Mouse (Mus musculus): ENCODE data around the gene Grid1.

Gene Grid1

GRCm38 (mm10) chr14:34919221-34919620 lies 99.3 kb downstream of the Grid1 start:
- DNase-seq: no peak

- no peak for DNase-seq
These were observed 101.4 kb downstream of the Grid1 start for GRCm38 (mm10) chr14:34921265-34921664.

- DNase-seq: no peak
These were observed 105.1 kb downstream of the Grid1 start for GRCm38 (mm10) chr14:34925021-34925420.

GRCm38 (mm10) chr14:34930040-34930719 lies 110.3 kb downstream of the Grid1 start:
- peak; percentile 50 for DNase-seq

DNA sequence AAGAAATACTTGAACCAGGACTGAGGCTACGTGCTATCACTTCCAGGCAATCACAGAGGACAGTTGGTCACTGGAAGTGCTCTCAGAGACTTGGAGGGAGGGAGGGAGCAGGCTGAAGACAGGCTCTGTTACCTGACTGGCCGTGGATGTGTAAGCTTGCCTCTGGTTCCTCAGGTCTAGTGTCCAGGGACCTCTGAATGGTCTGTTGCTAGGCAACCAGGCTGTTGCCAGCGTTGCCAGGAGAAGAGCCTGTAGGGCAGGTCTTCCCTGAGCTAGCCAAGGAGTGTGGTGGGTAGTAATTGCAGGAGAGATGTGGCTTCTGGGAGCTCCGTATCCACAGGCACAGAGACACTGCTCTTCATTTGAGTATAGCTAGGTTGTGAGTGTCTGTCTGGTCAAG lies 113.3 kb downstream of the Grid1 start:
- no peak for DNase-seq

DNA sequence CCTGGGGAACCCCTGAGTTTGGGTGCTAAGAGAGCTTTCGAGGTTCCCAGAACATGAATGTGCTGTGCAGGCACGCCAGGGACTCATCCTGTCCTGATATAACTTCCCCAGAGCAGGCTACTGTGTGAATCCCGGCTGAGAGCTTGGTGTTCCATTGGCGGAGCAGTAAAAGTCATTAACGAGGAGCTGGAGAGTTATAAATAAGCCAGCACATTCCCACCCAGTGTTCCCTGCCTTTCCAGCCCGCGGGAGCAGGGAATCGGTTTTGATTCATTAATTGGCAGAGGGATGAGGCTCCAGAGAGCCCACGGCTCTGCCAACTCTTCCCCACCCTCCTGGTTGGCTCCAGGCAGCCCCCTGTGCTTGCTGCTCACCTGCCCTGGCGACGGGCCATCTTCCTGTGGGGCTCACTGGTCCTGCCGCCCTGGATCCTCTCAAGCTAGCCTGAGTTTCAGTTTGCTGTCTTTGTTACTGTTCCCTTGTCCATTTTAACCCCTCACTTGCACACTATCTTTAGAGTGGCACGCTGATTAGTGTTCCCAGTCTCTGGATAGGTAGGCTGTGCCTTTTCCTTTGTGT lies 116.4 kb downstream of the Grid1 start:
- DNase-seq: no peak

- no peak for DNase-seq
These were observed 124.6 kb downstream of the Grid1 start for GRCm38 (mm10) chr14:34944390-34944979.

DNA sequence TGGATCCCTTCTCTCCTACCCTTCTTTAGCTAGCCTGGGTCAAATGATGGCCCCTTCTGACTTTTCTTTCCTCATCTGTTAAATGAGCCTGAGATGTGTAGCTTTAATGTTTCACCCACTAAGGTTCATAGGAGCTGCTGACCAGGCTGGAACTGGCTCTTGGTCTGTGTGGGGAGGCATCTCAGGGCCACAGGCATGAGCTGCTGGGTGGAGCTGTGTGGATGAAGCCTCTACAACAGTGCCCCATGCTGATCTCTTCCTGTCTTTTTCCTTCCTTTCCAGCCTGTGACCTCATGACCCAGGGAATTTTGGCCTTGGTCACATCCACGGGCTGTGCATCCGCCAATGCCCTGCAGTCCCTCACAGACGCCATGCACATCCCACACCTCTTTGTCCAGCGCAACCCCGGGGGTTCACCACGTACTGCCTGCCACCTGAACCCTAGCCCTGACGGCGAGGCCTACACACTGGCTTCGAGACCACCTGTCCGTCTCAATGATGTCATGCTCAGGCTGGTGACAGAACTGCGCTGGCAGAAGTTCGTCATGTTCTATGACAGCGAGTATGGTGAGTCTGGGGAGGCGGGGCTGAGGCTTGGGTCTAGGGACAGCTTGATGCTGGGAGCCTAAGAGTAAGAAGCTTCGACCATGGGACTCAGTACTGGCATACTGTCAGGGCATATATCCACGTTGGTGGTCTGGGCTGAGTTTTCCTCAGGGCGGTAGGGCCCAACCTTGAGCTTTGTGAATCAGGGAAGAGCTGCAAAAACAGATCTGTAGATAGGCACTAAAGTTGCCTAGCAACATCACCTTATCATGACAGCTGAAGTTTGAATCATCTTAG lies 125.8 kb downstream of the Grid1 start:
- no peak for DNase-seq

DNA sequence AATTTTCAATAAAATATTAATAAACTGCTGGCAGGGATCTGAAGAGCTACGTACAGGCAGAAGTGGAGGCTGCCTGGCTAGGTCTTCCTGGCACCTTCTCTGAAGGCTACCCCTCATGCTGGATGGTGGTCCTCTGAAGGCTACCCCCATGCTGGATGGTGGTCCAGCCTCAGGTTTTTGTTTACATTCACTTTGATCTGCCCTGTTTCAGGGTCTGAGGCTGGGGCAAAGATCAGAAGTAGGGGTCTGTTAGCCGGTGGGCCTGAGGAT lies 126.3 kb downstream of the Grid1 start:
- DNase-seq: no peak

DNA sequence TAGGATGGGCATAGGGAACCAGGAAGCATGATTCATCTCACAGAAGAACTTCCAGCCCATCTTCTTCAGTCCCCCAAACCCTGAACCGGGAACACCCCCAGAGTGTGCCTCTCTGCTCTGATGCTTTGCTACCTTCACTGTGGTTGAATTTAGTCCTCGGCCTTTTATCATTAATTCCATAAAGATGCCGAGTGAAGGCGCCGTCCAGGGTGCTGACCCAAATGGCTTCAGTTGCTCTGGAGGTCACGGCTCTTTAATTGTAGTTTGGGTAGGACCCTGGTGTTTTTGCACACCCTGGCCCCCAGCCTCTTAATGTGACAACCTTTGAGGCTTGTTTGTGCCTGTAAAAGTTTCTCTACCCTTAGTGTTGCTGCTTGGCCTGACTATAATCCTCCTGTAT lies 128.3 kb downstream of the Grid1 start:
- DNase-seq: no peak

DNA sequence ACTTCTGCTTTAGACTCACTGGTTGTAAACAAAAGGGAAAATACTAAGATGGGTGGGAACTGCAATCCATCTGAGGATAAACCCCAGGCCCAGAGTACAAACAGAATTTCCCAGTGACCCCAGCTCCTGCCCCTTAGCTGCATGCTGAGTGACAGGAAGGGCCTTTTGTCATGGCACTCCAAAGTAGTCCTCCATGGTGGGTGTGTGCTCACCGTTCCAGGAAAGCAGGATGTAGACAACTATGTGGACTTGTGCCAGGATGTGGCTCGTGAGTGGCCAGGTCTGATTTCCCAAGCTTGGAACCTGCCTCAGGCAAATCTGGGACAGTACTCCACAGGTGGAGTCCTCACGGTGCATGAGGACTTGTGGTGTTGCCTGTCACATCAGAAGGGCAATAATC lies 132.4 kb downstream of the Grid1 start:
- DNase-seq: no peak

DNA sequence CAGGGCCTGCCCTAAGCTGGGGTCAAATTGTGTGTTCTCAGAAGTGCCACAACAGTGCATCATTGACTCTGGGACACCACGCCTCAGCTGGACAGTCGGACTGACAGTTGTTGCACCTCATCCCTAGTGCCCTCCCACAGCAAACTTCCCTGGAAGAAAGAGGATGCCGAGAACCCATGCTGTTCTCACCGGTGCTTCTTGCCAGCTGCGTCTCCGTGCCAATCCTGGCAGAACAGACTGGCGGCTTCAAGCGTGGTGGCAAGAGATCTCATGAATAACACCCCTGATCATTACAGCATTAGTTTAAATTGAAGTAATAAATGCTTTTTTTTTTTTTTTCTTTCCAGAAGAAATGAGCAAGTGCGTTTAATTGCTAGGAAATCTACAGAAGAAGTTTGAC lies 133.7 kb downstream of the Grid1 start:
- DNase-seq: no peak

DNA sequence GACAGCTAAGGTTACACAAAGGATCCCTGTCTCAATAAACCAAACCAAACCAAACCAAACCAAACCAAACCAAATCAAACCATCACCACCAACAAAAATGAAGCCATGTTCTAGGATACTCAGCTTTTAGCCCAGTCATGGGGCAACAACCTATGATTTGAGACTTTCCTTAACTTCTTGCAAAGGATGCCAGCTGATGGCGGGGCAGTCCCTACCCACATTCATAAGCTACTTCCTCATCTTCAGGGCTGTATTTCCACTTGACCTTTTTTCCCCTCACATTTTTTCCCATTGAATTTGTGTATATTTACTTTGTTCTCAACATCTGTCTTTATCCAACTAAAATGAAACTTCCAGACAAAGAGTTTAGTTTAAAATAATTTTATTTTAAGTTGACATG lies 135.8 kb downstream of the Grid1 start:
- no peak for DNase-seq

GRCm38 (mm10) chr14:34960227-34960626 lies 140.3 kb downstream of the Grid1 start:
- no peak for DNase-seq

- DNase-seq: no peak
These were observed 143.8 kb downstream of the Grid1 start for GRCm38 (mm10) chr14:34963616-34964168.

- no peak for DNase-seq
These were observed 149.4 kb downstream of the Grid1 start for GRCm38 (mm10) chr14:34969102-34969819.

DNA sequence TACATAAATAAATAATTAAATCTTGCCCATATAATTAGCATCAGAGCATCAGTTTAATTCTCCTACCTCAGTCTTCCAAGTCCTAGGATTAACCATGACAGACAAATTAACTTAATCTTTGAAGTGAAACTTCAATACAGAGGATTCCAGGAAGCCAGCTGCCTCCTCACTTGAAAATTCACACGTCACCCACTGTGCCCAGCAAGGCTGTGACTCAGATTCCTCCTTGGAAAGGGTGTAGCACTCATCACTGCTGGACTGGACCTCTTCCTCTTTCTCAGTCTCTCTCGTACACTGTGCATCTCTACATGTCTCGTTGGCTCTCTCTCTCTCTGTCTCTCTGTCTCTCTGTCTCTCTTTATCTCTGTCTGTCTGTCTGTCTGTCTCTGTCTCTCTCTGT lies 153.0 kb downstream of the Grid1 start:
- DNase-seq: no peak

- DNase-seq: no peak
These were observed 160.8 kb downstream of the Grid1 start for GRCm38 (mm10) chr14:34980756-34981155.

DNA sequence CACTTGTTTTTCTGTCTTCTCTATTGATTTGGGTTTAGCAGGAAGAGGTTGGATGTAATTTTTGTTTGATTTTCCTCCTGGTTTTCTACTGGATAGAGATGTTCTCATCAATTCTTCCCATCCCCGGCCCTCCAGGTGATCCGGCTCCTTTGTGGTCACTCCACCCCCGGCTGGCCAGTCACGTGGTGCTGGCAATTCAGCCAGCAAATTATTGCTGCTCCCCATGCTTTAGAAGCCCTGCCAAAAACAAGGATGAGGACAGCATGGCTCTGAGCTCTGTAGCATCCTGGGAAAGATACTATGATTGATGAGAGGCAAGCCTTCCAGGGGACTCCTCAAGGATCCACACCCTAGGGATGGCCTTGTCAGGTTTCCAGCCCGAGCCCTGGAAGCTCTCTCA lies 169.2 kb downstream of the Grid1 start:
- no peak for DNase-seq

- DNase-seq: no peak
These were observed 186.8 kb downstream of the Grid1 start for GRCm38 (mm10) chr14:35006736-35007135.

DNA sequence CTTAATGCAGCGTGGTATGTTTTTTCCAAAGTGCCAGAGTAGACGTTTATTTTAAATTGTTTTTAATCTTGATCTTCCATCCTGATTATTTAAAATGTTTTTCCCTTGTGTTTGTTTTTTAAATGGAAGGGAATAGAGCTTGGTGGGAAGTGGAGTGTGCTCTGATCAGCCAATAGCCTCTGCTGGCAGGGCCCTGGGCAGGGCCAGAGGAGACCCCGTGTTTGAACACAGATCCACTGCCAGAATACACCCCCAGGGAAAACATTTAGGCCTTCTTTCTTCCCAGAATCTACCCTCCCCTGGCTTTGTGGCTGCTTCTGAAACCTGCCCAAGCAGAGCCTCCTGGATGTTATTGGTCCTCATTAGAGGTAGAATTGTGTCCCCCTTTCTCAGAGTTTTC lies 188.8 kb downstream of the Grid1 start:
- no peak for DNase-seq

GRCm38 (mm10) chr14:35009074-35009473 lies 189.2 kb downstream of the Grid1 start:
- no peak for DNase-seq

- DNase-seq: no peak
These were observed 206.8 kb downstream of the Grid1 start for GRCm38 (mm10) chr14:35026686-35027085.

Data from cerebellum, adult 9-10 months (tissue).